Mouse (Mus musculus) spleen, adult 2 months (tissue): ENCODE measurements around the gene Prss37. TPM values are rescaled to one million over a fixed set of nuclear protein-coding genes. Genes with fewer than 3 reads are reported as not detected.

Experiments used
- DNase-seq, 2 experiments: peaks; one replicate each; pipeline versions ENCODE4 v3.0.0 to v3.0.0-alpha.2; 2012 to 2021; ENCODE audit warnings: low spot score in 2 of 2, low read depth in 1 of 2
- H3K27ac ChIP-seq: fragments of 200-500 bp; 2 replicates; pipeline ENCODE4 v1.5.1; 2012; ENCODE audit warnings: low read length, inconsistent platforms; ENCODE audit not compliant: insufficient read depth
- H3K27me3 ChIP-seq: fragments of 200-500 bp; 2 replicates; pipeline ENCODE4 v1.6.1; 2012; ENCODE audit warnings: mild to moderate bottlenecking, moderate library complexity, low read length, inconsistent platforms; ENCODE audit not compliant: control insufficient read depth, insufficient read depth
- H3K36me3 ChIP-seq: fragments of 200-500 bp; 2 replicates; pipeline ENCODE4 v1.6.1; 2012; ENCODE audit warnings: mild to moderate bottlenecking, low read length, inconsistent platforms; ENCODE audit not compliant: control insufficient read depth, insufficient read depth
- H3K4me1 ChIP-seq: fragments of 200-500 bp; 2 replicates; pipeline ENCODE4 v1.6.1; 2011; ENCODE audit warnings: inconsistent platforms; ENCODE audit not compliant: control insufficient read depth, insufficient read depth, insufficient read length
- H3K4me3 ChIP-seq: fragments of 200-500 bp; 2 replicates; pipeline ENCODE4 v1.5.1; 2011; ENCODE audit warnings: mild to moderate bottlenecking, inconsistent platforms; ENCODE audit not compliant: insufficient read depth, insufficient read length; ENCODE audit errors: extremely low read depth
- CTCF ChIP-seq: fragments of 200-500 bp; IDR thresholded peaks from 2 replicates; pipeline ENCODE4 v1.5.1; 2011; ENCODE audit warnings: mild to moderate bottlenecking, inconsistent platforms; ENCODE audit not compliant: insufficient read depth, insufficient read length, insufficient replicate concordance; ENCODE audit errors: extremely low read depth
- POLR2A ChIP-seq: fragments of 200-500 bp; IDR thresholded peaks from 2 replicates; pipeline ENCODE4 v1.6.1; 2011; ENCODE audit warnings: low read depth, low read length, inconsistent platforms
- WGBS: fragments of 180-500 bp; shearing (Covaris S2); methylation state at CpG from one replicate; pipeline ENCODE4 v1.1.7; 2018; 5-methylcytosine and 5-hydroxymethylcytosine counted together
- polyA plus RNA-seq: library from polyadenylated mRNA; depleted of rRNA; stranded (reverse); fragments of >200 nt; gene quantifications from 2 replicates; pipeline ENCODE4 v1.2.3, GENCODE M21; 2012; rRNA removed

Gene Prss37
- polyA plus RNA-seq, 1 experiment = not detected

DNA sequence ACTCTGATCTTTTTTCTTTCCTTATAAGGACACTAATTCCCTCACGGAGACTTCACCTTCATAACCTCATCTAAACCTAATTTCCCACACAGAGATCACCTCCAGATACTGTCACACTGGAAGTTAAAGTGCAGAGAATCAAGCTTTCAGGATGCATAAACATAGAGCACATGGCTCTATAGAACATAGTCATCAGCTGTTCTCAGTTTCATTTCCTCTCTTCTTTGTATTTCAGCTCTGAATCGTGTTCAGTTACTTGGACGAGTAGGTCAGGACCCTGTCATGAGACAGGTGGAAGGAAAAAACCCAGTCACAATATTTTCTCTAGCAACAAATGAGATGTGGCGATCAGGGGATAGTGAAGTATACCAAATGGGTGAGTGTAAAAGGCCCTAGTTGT, 43.2 kb downstream of the Prss37 start:
- Histone ChIP-seq H3K27me3 (no peaks in the 10 kb centered on the region), H3K27ac (no peak overlapping the region), H3K4me3 (no peak overlapping the region), H3K4me1 (peaks cover 2% of the 10 kb centered on the region; the same call in 1 of the 2 replicates), H3K36me3 (peaks cover 36% of the 10 kb centered on the region)
- peak in 1 of 2 experiments; percentile 41 for DNase-seq
- 57% methylated on average over 4 of the region's 4 CpGs for WGBS
- TF ChIP-seq CTCF (no peak), POLR2A (no peak)

DNA sequence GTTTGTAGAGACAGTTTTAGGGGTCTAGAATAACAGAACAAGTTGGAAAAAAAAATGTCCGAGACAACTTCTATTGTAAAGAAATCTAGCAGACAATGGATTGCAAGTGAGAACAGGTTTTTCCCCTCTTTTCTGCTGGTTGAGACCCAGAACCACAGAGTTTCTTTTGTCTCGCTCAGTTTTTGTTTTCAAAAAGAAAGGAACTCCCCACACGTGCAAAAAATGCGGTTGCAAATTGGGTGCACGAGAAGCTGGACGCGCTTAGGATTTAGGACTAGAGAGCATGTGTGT, 47.6 kb downstream of the Prss37 start:
- Histone ChIP-seq H3K4me1 (peaks cover 2% of the 10 kb centered on the region; the same call in 1 of the 2 replicates), H3K4me3 (peak overlapping the region; percentile 95), H3K27ac (peak overlapping the region; percentile 97), H3K36me3 (peaks cover 19% of the 10 kb centered on the region), H3K27me3 (no peaks in the 10 kb centered on the region)
- WGBS = under 1% methylated on average over 7 of the region's 7 CpGs
- no peak for DNase-seq
- no peak for TF ChIP-seq CTCF
- no peak for TF ChIP-seq POLR2A

DNA sequence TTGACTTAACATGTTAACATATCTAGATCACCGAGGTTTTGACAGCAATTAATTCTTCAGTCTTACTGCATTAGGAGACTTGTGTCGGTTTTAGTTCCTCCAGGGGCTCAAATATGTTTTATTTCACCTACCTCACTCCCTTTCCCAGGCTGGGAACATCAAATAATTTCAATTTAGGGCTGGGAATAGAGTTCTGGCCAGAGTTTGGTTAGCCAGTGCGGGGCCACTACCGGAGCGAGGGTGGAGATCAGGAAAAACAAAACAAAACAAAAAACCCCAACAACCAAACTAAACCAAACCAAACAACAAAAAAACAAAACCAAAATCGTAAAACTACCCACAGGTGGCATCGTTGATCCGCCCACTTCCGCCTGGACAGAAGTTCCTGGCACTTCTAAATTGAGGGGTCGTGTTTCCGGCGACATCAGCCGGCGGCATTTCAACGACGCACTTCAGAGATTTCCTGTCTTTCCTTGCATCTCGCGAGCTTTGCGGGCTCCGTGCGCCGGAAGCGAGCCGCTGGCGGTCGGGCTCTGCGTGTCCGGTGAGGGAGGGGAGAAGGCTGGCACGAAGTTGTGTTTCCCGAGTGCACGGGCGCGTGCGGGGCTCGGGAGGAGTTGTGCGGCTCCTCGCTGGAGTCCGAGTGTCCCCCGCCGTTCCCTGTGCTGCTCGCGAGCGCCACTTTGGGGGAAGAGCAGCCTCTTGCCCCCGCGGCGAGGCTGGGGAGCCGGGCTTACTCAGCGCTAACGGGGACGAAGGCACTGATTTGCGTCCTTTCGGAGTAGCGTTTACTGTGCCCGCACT, 48.2 kb downstream of the Prss37 start, which contains the start of gene Ssbp1:
TSS of gene Ssbp1 (plus strand) at position 437 of the 804 bp plus-strand sequence.
- DNase-seq = peak; percentile 89 to 94
- TF ChIP-seq CTCF (no peak), POLR2A (peak; percentile 91)
- Histone ChIP-seq H3K27me3 (no peaks in the 10 kb centered on the region), H3K4me1 (peaks cover 2% of the 10 kb centered on the region; the same call in 1 of the 2 replicates), H3K27ac (peak within 1 kb of the TSS; percentile 97), H3K4me3 (peak within 1 kb of the TSS; percentile 95), H3K36me3 (peaks cover 17% of the 10 kb centered on the region)
- 1% methylated on average over 54 of the region's 54 CpGs for WGBS

DNA sequence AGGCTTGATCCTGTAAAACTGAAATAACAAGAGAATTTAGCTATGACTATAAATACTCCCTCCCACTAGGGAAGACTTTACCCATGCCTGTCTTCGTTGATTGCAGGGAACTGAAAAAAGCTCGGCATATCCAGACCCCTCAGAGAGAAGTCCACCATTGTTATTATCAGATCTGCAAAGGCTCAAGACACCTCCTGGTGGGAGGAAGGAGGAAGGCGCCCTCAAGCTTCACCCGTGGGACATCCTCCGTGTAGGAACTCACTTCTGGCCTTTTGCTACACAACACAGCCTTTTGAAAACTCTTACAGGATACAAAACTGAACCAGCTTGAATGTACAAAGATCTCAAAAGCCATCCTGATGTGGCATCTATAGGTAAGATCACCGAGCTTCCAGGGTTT, 53.6 kb downstream of the Prss37 start:
- DNase-seq = no peak
- H3K27ac ChIP-seq = no peak overlapping the region
- TF ChIP-seq POLR2A (no peak), CTCF (peak; percentile 30; the same call in 1 of the 2 replicates)
- H3K4me3 ChIP-seq = no peak overlapping the region
- no peaks in the 10 kb centered on the region for H3K4me1 ChIP-seq
- H3K36me3 ChIP-seq = no peaks in the 10 kb centered on the region
- H3K27me3 ChIP-seq = no peaks in the 10 kb centered on the region
- 47% methylated on average over 6 of the region's 6 CpGs for WGBS

Other genes with a start within 250 kb of the Prss37 start
- 5.1 and 5.3 TPM in 2 replicates for gene Agk, start 194.3 kb downstream of the Prss37 start, polyA plus RNA-seq
- 3.6 and 4.7 TPM in 2 replicates for gene E330009J07Rik, start 83.4 kb downstream of the Prss37 start, polyA plus RNA-seq
- gene Wee2, start 80.4 kb downstream of the Prss37 start, polyA plus RNA-seq = not detected in 2 replicates
- gene Ssbp1, start 48.2 kb downstream of the Prss37 start, polyA plus RNA-seq = 7.2 and 8.5 TPM in 2 replicates
- not detected in 2 replicates for gene Tas2r137, start 28.3 kb downstream of the Prss37 start, polyA plus RNA-seq
- gene Tas2r108, start 26.0 kb downstream of the Prss37 start, polyA plus RNA-seq = not detected in 2 replicates
- gene Olfr461, start 35.5 kb upstream of the Prss37 start, polyA plus RNA-seq = not detected in 2 replicates
- gene Olfr460, start 50.0 kb upstream of the Prss37 start, polyA plus RNA-seq = not detected in 2 replicates
- gene Clec5a, start 66.3 kb upstream of the Prss37 start, polyA plus RNA-seq = 0.18 and 0.34 TPM in 2 replicates
- not detected in 2 replicates for gene Tas2r138, start 93.8 kb upstream of the Prss37 start, polyA plus RNA-seq
- 0.14 and 0.18 TPM in 2 replicates for gene Mgam, start 109.3 kb upstream of the Prss37 start, polyA plus RNA-seq